Mouse (Mus musculus) forebrain, postnatal 0 days (tissue): ENCODE data around the gene Arhgap42. TPM values are rescaled to one million over a fixed set of nuclear protein-coding genes. Genes with fewer than 3 reads are reported as not detected.

ENCODE experiments used
- ATAC-seq: fragments of 200-750 bp; cut with Nextera tagmentation; 2 replicates; pipeline ENCODE4 v1.8.0; 2017; ENCODE audit warnings: mild to moderate bottlenecking, moderate library complexity
- DNase-seq: peaks from one replicate; pipeline ENCODE4 v3.0.0-alpha.2; 2015
- H3K27ac ChIP-seq: fragments of 300-500 bp; sonication (generic); 2 replicates; pipeline ENCODE4 v1.5.1; 2014; ENCODE audit warnings: low read depth, mild to moderate bottlenecking, antibody characterized with exemption, low read length, moderate library complexity, mixed read lengths
- H3K27me3 ChIP-seq: fragments of 300-500 bp; sonication (generic); 2 replicates; pipeline ENCODE4 v1.6.1; 2014; ENCODE audit warnings: mild to moderate bottlenecking, low read length, mixed read lengths; ENCODE audit not compliant: insufficient read depth
- H3K36me3 ChIP-seq: fragments of 300-500 bp; sonication (generic); 2 replicates; pipeline ENCODE4 v1.6.1; 2014; ENCODE audit warnings: mild to moderate bottlenecking, moderate library complexity; ENCODE audit not compliant: insufficient read depth
- H3K4me1 ChIP-seq: fragments of 300-500 bp; sonication (generic); 2 replicates; pipeline ENCODE4 v1.6.1; 2014; ENCODE audit warnings: antibody characterized with exemption; ENCODE audit not compliant: insufficient read depth
- H3K4me2 ChIP-seq: fragments of 300-500 bp; sonication (generic); 2 replicates; pipeline ENCODE4 v1.6.1; 2014; ENCODE audit warnings: low read depth, mild to moderate bottlenecking, moderate library complexity
- H3K4me3 ChIP-seq: fragments of 300-500 bp; sonication (generic); 2 replicates; pipeline ENCODE4 v1.5.1; 2014; ENCODE audit warnings: low read depth, low read length, mixed read lengths
- H3K9ac ChIP-seq: fragments of 300-500 bp; sonication (generic); 2 replicates; pipeline ENCODE4 v1.6.1; 2014; ENCODE audit warnings: mild to moderate bottlenecking
- H3K9me3 ChIP-seq: fragments of 300-500 bp; sonication (generic); 2 replicates; pipeline ENCODE4 v1.6.1; 2016; ENCODE audit warnings: low read length
- CTCF ChIP-seq: sonication (generic); IDR thresholded peaks from 2 replicates; pipeline ENCODE4 v1.5.1; 2016; ENCODE audit warnings: antibody characterized with exemption, control low read depth, low read depth
- WGBS: fragments of 180-500 bp; shearing (Covaris S2); extraction: QIAGEN DNeasy Blood & Tissue Kit; methylation state at CpG from one replicate; pipeline ENCODE4 v1.1.7; 2014; 5-methylcytosine and 5-hydroxymethylcytosine counted together
- polyA plus RNA-seq: library from polyadenylated mRNA; unstranded; fragments of >200 nt; fragmentation: Nextera tagmentation; extraction: Ambion mirVana; gene quantifications from 2 replicates; pipeline ENCODE4 v1.2.1, GENCODE M21; 2015
- total RNA-seq: library from RNA; depleted of rRNA; stranded (reverse); fragments of >200 nt; gene quantifications from 2 replicates; pipeline ENCODE4 v1.2.3, GENCODE M21; 2014

The Arhgap42 gene
- total and polyA plus RNA-seq, 2 experiments from 2014 or later, result 14.9 to 18.0 TPM

DNA sequence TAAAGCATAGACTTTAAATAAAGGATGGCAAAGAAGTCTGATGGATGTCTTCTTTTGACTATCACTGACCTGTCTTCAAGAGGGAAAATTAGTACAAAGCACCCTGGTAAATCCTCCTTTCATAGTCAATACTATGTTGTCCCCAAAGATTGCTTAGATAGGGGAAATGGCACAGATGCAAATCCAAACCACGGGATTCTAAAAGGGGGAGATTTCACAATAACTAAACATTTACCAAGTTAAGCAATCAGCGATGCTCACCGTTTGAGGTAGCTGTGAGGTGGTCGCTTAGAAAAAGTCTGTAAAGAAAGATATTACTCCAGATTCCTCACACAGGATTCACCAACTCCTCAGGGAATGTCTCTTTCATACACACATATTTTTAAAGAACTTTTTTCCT lies 141.1 kb downstream of the Arhgap42 start:
- H3K4me2 ChIP-seq, result no peak overlapping the region
- 93% methylated on average over 4 of the region's 4 CpGs for WGBS
- no peaks in the 10 kb centered on the region for H3K4me1 ChIP-seq
- no peak overlapping the region for H3K9ac ChIP-seq
- no peak for TF ChIP-seq CTCF
- no peak for DNase-seq
- H3K36me3 ChIP-seq, result no peaks in the 10 kb centered on the region
- H3K27ac ChIP-seq, result no peak overlapping the region
- no peaks in the 10 kb centered on the region for H3K9me3 ChIP-seq
- ATAC-seq, result no peak
- H3K27me3 ChIP-seq, result no peaks in the 10 kb centered on the region
- H3K4me3 ChIP-seq, result no peak overlapping the region

DNA sequence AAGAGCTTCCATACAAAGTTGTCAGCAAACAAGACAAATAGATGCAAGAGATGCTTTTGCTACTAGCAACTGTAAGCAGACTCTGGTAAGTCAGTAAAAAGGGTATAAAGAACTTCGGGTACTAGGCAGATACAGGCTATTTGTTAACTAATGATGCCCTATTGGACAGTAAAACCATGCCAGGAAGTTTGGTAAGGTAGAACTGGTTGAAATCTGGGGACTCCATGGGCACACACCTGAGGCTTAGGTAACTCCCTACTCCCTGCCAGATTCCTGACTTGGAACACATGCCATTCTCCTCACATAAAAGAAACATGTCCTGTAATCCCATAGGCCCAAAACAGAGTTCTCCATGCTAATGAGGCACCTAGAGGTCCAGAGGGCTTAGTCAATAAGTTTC lies 142.1 kb downstream of the Arhgap42 start:
- no peaks in the 10 kb centered on the region for H3K4me1 ChIP-seq
- no peak overlapping the region for H3K4me3 ChIP-seq
- no peak overlapping the region for H3K27ac ChIP-seq
- no peaks in the 10 kb centered on the region for H3K36me3 ChIP-seq
- no peaks in the 10 kb centered on the region for H3K9me3 ChIP-seq
- ATAC-seq, result no peak
- WGBS, result 86% methylated on average over 1 of the region's 1 CpGs
- TF ChIP-seq CTCF, result no peak
- H3K9ac ChIP-seq, result no peak overlapping the region
- no peak for DNase-seq
- no peak overlapping the region for H3K4me2 ChIP-seq
- H3K27me3 ChIP-seq, result no peaks in the 10 kb centered on the region

DNA sequence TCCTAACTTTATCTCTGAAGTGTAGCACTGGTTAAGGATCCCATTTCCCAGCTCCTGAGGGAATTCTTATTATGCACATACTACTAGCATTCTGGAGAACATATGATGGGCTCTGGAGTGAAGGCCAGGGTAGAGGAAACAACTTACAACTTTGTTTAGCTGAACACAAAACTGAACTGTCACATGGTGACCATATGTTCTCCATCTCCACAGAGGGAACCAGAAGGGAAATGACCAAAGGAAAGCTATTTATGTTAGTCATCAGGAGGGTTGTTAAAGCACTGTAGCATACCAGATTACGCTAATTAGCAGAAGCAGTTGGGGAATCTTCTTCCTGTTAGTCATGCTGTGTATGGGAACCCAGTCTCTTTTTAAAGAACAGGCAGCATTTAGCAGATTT lies 145.8 kb downstream of the Arhgap42 start:
- ATAC-seq, result peak; percentile 86

DNA sequence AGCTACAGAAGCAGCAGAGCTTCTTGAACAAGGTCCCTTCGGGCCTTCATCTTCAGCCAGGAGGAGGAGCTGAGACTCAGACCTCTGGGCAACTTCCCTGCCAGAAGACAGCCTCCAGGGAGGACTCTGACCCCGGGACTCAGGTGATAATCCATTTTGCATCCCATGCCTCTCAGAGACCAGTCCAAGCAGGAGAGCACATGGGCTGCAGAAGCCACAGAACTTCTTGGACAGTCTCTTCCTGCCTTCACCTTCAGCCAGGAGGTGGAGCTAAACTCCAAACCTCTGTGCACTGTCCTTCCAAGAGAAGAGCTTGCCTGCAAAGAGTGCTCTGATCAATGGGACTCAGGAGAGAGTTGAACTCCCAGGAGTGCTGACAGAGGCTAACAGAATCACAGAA lies 155.5 kb downstream of the Arhgap42 start:
- WGBS, result 85% methylated on average over 2 of the region's 2 CpGs
- no peak overlapping the region for H3K27ac ChIP-seq
- H3K9me3 ChIP-seq, result no peaks in the 10 kb centered on the region
- ATAC-seq (no peak), DNase-seq (no peak)
- no peak overlapping the region for H3K9ac ChIP-seq
- no peaks in the 10 kb centered on the region for H3K4me1 ChIP-seq
- H3K4me2 ChIP-seq, result no peak overlapping the region
- TF ChIP-seq CTCF, result peak; percentile 15; the same call in 1 of the 2 replicates
- no peak overlapping the region for H3K4me3 ChIP-seq
- no peaks in the 10 kb centered on the region for H3K36me3 ChIP-seq
- H3K27me3 ChIP-seq, result no peaks in the 10 kb centered on the region

More for the DNA sequence above, 145.8 kb downstream of the Arhgap42 start:
- WGBS, result 72% methylated on average over 1 of the region's 1 CpGs
- H3K4me1 ChIP-seq, result no peaks in the 10 kb centered on the region
- no peak overlapping the region for H3K9ac ChIP-seq
- TF ChIP-seq CTCF, result no peak
- H3K27me3 ChIP-seq, result no peaks in the 10 kb centered on the region
- H3K27ac ChIP-seq, result no peak overlapping the region
- no peak overlapping the region for H3K4me2 ChIP-seq
- no peaks in the 10 kb centered on the region for H3K9me3 ChIP-seq
- no peak for DNase-seq
- H3K4me3 ChIP-seq, result no peak overlapping the region
- H3K36me3 ChIP-seq, result no peaks in the 10 kb centered on the region

DNA sequence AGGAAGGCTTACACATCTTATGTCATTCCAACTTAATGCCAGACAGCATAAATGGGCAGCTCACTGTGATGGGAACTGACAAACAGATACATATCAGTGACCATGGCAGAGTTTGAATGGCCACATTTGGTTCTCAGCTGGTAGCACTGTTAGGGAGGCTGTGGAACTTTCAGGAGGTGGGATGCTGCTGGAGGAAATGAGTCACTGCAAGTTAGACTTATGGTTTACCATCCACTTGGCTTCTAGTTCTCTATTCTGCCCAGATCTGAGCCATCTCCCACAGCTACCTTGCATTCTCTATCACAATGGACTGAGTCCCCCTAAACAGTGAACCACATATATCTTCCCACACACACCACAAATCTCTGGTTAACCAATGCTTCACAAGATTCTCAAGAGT lies 186.0 kb downstream of the Arhgap42 start:
- no peak for DNase-seq
- Histone ChIP-seq H3K4me3 (no peak overlapping the region), H3K9me3 (no peaks in the 10 kb centered on the region), H3K36me3 (no peaks in the 10 kb centered on the region), H3K4me2 (no peak overlapping the region), H3K4me1 (no peaks in the 10 kb centered on the region), H3K27ac (no peak overlapping the region; the same call in 1 of the 2 replicates), H3K27me3 (no peaks in the 10 kb centered on the region), H3K9ac (no peak overlapping the region)
- no peak for ATAC-seq
- no peak for TF ChIP-seq CTCF

DNA sequence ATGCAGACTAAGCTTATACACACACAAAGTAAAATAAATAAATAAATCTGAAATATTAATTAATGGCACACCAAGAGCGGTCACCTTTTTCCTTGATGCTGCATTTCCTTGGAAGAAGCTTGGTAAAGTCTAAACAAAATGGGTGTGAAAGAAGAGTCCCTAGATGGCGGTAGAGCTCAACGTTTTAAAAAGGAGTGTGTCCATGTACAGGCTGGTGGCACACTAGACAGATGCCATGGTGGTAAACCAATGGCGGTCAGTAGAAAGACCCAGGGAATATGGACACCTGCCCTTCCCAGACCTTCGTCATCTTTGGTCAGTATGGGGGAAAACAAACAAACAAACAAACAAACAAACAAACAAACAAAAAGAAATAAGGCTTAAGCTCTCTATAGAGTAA lies 187.7 kb downstream of the Arhgap42 start:
- ATAC-seq, result peak; percentile 59
- DNase-seq, result peak; percentile 61
- Histone ChIP-seq H3K4me1 (no peaks in the 10 kb centered on the region), H3K27ac (no peak overlapping the region), H3K36me3 (no peaks in the 10 kb centered on the region), H3K9me3 (no peaks in the 10 kb centered on the region), H3K4me3 (no peak overlapping the region), H3K27me3 (no peaks in the 10 kb centered on the region), H3K4me2 (no peak overlapping the region), H3K9ac (no peak overlapping the region)
- peak; percentile 59 for TF ChIP-seq CTCF
- WGBS, result 50% methylated on average over 5 of the region's 5 CpGs

DNA sequence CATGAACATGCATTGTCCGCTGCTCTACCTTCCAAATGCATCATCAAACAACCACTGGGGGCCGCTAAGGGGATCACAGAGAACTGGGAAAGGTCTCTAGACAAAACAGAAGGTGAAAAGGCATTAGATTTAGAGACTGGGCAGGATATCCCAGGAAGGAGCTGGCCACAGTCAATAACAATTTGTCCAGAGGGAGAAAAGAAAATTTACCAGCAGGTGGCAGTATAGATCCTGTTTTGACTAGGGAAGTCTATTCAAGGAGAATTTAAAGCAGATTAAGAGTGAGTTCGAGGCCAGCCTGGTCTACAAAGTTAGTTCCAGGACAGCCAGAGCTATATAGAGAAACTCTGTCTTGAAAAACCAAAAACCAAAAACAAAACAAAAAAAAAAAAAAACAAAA lies 189.7 kb downstream of the Arhgap42 start:
- Histone ChIP-seq H3K9me3 (no peaks in the 10 kb centered on the region), H3K4me1 (no peaks in the 10 kb centered on the region), H3K27me3 (no peaks in the 10 kb centered on the region), H3K4me3 (no peak overlapping the region), H3K9ac (no peak overlapping the region), H3K4me2 (no peak overlapping the region), H3K27ac (no peak overlapping the region), H3K36me3 (no peaks in the 10 kb centered on the region)
- WGBS, result 57% methylated on average over 3 of the region's 3 CpGs
- ATAC-seq (no peak), DNase-seq (peak; percentile 6)
- TF ChIP-seq CTCF, result 0 out of 2 replicates have a peak, but pooled peaks have one; percentile 31

DNA sequence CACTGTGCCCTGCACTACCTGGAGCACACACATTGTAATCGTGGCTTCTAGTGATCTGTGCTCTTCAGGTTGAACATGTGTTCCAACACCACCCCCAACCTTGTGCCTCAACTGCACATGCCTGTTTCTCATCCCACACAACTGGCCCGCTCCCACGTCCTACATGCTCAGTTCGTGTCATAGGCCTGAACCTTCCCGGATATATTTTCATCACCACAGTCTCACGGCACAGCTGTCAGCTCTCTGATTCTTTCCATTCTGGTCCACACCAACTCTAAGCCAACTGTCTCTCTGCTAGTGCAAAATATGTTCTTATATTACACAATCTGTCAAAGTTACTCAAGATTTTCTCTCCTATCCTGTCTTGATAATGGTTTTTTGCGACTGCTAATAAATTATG lies 197.9 kb downstream of the Arhgap42 start:
- H3K4me2 ChIP-seq, result no peak overlapping the region
- no peaks in the 10 kb centered on the region for H3K4me1 ChIP-seq
- no peak for TF ChIP-seq CTCF
- ATAC-seq (peak; percentile 66), DNase-seq (peak; percentile 11)
- H3K27ac ChIP-seq, result no peak overlapping the region
- no peaks in the 10 kb centered on the region for H3K36me3 ChIP-seq
- no peak overlapping the region for H3K4me3 ChIP-seq
- H3K9ac ChIP-seq, result no peak overlapping the region
- H3K27me3 ChIP-seq, result no peaks in the 10 kb centered on the region
- H3K9me3 ChIP-seq, result no peaks in the 10 kb centered on the region
- WGBS, result 84% methylated on average over 7 of the region's 7 CpGs
